Mouse (Mus musculus) heart, adult 2 months (tissue): ENCODE measurements at regions not wholly inside any gene's neighbourhood (a gene's known extent, or its start where the extent isn't known, plus 50 kb on each side); places are given as distances from the start of the nearest gene placed in this dataset.

Source experiments
- CTCF ChIP-seq: fragments of 200-600 bp; IDR thresholded peaks from 2 replicates; pipeline ENCODE4 v1.8.1; 2022; ENCODE audit warnings: antibody characterized with exemption, mild to moderate bottlenecking, moderate library complexity
- EP300 ChIP-seq: fragments of 200-500 bp; IDR thresholded peaks from 2 replicates; pipeline ENCODE4 v1.6.1; 2011; ENCODE audit warnings: low read depth, low read length, control low read depth; ENCODE audit not compliant: insufficient read depth
- POLR2A ChIP-seq: fragments of 200-500 bp; IDR thresholded peaks from 2 replicates; pipeline ENCODE4 v1.6.1; 2011; ENCODE audit warnings: mild to moderate bottlenecking, low read depth, low read length, control low read depth; ENCODE audit not compliant: insufficient read depth

DNA sequence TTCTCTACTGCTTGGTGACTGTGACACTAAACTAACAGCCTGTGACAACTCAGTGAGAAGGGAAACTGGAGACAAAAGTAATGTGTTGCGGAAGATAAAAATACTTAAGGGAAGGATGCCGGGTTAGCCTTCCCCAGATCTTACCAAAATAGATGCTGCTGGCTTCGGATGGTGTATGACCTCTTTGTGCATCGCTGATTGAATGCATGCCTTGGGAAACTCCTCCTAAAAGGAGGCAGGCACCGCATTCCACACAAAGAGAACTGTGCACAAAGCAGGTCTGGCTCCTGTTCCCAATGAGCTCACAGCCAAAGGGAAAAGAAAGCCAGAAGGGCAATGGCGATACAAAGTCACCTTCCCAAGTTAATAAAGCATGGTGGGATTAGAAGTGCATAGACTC lies 144.9 kb upstream of the Hnrnpa3 start:
- no peak for TF ChIP-seq CTCF
- TF ChIP-seq POLR2A: no peak
- no peak for TF ChIP-seq EP300
